Mouse (Mus musculus): Measurements from ENCODE around the gene Arhgap29.

The Arhgap29 gene

DNA sequence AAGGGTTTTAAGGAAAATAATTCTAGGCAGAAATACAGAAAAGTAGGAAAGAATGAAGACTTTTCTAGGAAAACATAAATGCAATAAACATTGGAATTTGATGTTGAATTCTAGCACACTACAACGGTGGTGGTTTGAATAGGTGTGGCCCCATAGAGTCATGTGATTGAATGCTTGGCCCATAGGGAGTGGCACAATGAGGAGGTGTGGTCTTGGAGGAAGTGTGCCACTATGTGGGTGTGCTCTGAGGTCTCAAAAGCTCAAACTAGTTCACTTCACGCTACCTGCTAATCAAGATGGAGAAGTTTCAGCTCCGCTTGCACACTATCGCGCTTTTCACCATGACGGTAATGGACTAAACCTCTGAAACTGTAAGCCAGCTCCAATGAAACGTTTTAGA is 66.1 kb downstream of the Arhgap29 start:
- DNase-seq, result no peak

DNA sequence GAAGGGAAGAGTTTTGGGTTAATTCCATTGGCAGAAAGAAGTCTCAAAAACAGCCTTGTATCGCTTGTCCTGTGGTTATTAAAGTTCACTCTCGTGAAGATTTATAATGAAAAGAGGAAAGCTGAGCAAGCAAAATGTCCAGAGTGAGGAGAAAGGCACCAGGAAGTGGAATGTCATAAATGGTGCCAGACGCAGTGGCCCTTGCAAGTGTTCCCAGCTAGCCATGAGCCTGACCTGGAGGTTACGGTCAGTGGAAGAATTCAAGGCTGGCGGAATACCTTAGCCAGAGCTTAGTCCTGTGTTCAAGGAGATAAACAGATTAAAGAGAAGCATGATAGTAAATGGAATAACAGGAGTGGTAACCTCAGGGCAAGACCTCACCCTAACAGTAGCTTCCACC is 66.8 kb downstream of the Arhgap29 start:
- DNase-seq, result no peak

DNA sequence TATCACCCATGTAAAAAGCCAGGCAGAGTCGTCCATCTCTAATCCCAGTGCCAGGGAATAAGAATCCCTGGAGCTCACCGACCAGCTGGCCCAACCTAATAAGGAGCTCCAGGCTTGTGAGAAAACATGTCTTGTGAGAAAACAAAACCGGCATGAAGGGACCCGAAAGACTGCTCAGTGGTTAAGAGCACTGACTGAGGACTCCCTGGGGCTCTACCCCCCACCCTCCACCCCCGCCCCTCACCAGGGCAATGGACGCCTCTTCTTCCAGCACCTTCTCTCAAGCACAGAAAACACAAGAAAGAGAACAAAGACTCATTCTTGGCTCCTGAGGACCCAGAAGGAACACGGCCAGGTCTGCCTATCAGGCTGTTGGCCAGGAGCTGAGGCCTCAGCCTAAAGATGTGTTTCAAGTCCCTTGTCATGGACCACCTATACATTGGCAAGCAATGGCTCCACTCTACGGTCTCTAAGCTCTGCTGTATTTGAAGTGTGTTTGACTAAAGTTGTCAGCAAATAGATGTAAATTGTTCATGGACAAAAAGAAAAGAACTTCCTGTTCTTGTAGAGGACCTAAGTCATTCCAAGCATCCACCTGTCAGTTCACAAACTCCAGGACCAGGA is 68.8 kb downstream of the Arhgap29 start:
- no peak for DNase-seq

DNA sequence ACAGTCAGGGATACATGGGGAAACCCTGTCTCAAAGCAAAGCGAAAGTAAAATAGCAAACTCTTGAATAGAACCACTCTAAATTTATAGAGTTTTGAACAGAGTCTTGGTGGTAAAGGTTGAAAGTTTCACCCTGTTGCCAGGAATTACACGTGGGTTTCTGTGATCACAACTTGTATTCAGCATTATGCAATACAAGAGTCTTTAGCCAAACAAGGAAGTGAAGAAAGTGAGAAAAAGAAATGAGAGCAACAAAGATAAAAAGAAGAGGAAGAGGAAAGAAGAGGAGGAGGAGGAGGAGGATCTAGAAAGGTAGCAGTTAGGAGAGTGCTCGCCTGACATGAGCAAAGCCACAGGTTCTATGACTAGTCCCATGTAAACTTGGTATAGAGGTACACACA is 70.0 kb downstream of the Arhgap29 start:
- DNase-seq, result no peak

DNA sequence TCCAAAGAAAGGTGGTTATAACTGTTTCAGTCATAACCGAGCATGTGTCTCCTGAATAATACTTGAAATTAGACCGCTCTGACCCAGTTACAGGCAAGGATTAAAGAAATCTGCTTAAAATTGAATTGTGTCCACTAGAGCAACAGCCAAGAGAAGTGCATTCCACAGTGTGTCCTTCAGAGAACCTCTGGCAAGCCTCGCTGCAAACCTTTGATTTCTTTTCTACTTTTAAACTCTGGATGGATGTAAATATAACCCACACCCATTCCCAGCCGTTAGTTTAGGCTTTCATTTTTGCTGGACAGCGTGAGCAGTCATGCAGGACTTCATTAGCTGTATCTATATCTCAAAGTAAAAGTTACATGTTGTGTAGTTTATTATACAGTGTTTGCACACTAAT is 74.3 kb downstream of the Arhgap29 start:
- no peak for DNase-seq

DNA sequence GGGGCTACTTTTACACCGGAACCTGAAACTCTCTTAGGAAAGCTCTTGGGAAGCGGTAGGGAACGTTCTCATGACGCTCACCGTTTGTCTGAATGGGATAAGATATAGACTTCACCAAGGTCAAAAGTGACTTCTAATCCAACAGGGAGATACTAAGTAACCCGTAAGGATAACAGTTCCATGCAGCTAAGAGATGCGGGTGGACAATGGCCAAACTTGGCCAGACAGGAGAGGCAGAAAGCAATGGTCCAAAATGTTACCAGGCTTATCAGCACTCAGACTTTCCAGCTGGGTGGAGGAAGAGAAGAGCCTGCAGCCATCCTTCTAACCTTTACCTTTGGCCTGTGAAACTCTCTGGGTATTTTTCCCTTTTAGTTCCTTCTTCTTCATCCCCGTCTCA is 75.4 kb downstream of the Arhgap29 start:
- no peak for DNase-seq

DNA sequence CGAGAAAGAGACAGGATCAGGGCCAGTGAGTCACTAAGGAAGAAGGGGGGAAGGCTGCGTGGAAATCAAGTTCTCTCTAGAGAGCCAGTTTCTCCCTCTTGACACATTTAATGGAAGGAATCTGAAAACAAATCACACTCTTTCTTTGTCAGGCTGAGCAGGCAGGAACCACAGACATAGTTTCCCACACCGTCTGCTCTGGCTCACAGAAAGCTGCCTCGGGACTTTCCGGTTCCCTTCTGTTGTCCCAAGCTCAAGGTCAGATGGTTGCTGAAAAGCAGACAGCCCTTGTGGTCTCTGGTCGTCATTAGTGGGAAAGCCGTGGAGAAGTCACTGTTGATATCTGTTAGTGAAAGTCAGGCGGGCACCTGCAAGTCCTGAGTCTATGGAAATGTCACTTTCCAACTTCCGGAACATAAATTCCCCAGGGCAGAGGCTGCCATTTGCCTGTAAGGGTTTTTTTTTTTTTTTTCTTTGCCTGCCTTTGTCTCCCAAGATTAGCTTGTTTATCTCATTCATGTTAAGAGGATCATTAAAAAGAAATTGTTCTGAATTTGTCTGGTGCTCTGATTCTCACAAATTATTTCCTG is 81.0 kb downstream of the Arhgap29 start:
- peak; percentile 49 for DNase-seq

DNA sequence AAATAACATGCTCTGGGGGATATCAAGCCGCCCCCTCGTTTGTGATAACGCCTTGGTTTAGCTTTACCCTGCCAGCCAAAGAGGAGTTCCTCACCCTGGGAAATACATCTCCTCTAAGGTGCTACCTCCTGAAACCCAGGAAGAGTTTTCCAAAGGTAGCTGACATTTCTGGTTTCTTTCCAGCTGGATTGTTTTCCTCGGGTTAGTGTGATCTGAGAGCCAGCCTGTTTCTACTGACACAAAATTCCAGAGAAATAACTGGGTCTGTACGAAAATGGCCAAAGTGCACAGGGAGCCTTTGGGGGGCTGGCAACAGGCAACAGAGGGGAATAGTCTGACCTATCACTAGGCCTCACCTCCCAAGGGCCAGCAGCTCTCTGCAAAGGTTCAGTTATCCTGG is 81.9 kb downstream of the Arhgap29 start:
- DNase-seq, result no peak

DNA sequence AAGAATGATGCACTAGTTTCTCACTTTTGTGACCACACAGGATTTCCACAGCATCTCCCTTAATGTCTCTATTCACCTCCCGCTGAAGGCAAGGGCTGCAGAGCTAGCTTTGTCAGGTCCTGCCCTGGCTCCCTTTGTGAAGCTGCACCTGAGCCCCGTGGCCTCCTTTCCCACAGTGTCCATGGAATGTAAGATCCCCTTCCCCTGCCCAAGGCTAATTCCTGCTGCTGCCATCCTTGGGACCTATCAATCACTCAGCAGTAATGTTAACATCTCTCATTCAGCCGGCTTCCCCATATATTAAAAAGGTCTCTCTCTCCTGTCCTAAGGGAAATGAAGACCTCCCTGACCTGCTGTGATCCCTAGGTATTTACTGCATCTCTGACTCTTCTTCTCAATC is 82.8 kb downstream of the Arhgap29 start:
- no peak for DNase-seq

DNA sequence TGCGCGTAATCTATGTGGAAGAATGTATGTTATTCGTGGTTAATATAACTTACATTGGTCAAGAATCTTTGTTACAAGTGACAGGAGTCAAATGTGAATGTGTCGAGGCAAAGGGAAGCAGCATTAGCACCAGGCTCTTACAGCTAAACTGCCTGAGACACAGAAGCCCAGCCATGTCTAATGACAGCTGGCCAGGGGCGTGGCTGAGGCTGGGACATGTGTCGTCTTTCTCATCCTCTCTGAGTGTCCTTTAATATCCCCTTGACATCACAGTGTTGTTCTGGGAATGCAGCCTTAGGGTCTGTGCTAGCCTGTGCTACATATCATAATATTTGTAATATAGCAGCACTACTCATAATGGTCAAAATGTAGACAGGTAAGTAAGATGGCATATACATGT is 88.2 kb downstream of the Arhgap29 start:
- DNase-seq, result no peak

DNA sequence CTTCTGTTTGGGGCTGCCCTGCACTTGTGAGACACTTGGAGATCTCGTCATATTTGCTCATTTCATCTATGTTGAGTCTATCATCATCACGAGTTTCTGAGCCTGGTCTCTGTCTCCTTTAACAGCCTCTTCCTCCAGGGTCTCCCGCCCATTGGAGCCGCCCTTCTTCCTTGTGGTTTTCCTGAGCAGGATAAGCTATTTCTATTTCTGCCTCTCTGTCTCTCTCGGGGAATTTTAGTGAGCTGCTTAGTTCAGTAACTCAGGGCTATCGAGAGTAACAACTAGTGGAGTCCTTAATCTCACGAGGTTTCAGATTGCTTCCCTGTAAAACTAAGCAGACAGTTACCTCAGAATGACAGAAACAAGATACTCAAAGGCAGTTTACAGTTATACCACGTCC is 90.8 kb downstream of the Arhgap29 start:
- no peak for DNase-seq

DNA sequence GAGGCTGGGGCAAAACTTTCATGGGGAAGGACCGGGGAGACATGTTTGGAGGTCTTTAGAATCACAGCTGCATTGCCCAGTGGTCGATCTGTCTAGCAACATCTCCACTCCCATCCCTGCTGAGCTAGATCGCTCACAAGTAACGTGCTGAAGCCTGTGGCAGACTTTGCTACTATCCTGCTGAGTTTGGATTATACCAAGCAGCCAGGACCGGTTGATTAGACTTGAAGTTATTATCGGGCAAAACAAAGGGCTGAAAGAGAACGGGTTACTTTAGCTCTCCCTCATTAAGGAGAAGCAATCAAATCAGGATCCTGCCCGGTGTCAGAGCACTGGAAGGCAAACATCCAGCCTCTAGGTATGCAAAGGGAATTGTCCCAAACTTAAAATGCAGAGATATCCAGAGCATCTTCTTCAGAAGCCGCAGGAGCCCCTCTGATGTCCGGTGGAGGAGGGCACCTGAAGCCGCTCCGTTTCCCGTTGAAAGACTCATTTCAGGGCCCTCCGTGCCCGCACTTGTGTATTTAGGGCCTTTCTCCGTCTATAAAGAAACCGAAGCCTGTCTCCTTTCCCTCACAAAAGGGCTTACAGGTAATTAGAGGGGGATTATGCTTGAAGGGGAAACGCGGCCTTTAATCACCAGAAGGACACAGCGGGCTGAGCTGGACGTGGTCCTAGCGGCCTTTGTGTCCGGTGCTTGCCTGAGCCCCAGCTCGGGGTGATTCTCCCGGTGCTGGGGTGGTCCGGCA is 91.6 kb downstream of the Arhgap29 start, which contains the start of gene Abca4:
Gene Abca4 (plus strand): TSS at position 645 of the 749 bp plus-strand sequence.
- DNase-seq, result peak; percentile 40

DNA sequence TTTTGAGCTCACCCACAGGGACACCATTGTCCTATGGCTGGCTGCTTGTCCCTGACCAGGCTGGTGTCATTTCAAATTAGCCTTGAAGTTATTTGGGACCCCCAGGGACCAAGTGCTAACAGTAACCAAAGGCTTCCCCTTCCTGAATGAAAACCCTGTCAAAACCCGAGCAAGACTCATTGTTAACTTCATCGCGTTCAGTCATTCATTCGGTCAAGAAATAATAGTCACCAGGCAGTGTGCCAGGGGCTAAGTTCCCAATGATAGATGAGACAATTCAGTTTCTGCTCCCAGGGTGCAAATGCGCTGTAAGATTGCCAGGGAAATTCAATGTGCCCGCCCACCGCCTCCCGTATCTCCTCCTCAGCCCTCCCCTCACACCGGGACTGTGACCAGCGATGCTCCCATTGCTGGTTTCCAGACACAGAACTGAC is 93.9 kb downstream of the Arhgap29 start:
- DNase-seq, result peak; percentile 37

DNA sequence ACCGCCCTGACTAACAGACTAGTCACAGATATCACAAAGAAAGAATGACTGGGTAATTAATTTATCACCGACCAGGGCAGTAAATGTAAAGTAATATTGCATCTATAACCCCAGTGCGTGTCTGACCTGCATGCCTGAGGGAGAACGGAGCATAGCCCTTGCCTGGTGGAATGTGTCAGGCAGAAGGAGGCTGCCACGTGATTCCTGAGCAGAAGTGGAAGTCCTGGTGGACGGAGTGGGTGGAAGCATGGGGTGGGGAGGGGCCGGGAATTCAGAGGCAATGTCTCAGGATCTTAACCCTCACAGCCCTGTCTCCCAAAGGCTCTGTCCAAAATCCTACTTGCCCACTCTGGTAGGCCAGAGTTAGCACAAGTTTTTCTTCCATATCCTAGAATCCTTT is 95.1 kb downstream of the Arhgap29 start:
- DNase-seq, result peak; percentile 59

DNA sequence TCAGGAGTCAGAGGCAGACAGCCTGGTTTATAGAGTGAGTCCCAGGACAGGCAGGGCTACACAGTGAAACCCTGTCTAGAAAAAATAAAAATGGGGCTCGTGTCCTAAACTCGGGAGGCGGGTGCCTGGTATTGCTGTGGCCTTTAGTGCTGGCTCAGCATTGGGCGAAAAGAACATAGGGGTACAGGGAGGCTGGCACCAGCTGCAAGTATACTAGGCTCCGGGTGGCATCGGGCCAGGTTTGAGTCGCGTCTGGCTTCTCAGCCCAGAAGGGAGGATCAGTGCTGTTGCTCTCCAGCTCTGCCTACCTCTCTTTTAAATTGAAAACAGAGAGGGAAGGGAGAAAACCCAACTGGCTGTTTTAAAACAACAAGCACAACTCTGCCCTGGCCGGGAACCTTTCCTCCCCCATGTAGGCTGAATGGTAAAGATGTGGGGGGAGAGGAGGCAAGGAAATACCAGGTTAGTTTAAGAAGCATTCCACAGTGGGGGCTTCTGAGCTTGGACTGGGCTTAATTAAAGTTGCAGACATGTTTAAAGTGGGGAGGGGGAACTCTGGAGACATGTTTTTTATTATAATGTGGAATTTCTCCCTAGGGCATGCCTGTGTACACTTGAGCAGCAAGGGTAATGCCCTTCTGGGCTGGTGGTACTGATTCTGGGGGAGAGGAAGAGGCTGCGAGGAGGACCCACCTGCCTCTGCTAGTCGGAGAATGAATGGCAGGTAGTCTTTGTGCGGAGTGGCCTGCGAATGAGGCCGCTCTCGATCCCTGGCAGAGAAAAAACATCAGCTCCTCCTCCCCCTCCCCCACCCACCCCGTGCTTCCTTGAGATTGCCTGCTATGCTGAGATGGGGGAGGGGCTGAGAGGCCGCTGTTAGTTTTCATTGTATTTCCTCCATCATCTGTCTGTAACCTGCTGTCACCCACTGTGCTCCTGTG is 95.8 kb downstream of the Arhgap29 start:
- peak; percentile 81 for DNase-seq

DNA sequence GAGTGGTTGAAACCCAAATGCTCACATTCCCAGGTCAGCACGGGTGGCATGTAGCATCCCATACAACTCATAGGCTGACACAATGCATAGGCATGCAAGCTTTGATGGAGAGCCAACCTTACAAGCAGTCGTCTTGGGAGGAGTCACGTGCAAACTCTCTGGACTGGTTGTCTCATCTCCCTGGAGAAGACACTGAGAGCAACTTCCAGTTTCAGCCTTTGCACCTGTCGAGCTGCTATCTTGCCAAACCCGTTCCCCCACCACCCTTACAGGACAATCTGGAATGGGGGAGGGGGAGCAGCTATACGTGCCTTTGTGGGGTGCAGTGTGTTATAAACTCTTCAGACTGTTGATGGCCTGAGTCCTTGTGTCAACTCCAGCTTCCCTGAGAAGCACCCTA is 96.8 kb downstream of the Arhgap29 start:
- DNase-seq, result no peak

DNA sequence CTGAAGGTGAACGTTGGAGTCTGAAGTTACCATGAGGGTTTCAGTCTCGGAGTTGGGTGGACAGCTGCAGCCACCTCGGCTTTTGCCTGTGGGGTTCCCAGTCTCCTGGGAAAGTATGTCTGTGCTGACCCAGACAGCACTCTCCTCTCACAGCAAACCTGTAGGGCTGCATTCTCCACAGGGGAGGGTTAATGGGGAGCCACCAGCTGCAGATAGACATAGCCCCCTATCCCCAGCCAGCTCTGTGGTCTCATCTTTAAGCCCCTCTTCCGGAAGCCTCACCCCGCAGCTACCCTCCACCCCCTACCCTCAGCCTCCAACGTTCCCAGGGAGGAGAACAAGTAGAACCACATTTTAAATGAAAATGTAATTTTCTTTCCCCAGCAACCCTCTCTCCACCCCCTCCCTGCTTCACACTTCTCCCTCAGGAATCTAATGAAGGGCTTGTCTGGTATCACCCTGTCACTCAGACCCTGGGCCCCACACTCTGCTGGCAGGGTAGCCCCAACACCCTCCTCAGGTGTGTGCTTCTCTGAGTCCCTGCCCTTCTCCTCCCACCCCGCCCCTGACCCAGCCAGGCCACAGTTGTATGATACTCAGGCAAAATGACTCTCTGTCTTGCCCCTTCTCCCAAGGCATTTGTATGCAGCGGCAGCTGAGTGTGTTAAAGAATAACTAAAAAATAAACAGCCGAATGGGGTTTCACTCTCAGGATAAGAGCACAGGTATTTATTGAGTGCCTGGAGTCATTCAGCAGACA is 106.3 kb downstream of the Arhgap29 start:
- DNase-seq, result peak; percentile 44

DNA sequence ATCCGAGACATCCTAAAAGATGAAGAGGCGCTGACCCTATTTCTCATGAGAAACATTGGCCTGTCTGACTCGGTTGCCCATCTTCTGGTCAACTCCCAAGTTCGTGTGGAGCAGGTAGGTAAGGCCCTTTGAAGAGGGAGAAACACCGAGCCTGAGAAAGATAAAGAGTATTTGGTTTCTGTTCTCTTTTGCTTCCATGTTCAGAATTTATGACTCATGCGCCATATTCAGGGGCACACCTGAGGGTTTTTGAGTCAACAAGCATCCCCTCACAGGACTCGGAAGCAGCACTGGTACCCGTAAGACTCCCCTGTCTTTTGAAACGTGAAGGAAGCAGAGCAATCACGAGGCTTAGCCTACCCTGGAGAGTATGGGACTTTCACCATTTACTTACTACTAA is 110.2 kb downstream of the Arhgap29 start:
- no peak for DNase-seq

DNA sequence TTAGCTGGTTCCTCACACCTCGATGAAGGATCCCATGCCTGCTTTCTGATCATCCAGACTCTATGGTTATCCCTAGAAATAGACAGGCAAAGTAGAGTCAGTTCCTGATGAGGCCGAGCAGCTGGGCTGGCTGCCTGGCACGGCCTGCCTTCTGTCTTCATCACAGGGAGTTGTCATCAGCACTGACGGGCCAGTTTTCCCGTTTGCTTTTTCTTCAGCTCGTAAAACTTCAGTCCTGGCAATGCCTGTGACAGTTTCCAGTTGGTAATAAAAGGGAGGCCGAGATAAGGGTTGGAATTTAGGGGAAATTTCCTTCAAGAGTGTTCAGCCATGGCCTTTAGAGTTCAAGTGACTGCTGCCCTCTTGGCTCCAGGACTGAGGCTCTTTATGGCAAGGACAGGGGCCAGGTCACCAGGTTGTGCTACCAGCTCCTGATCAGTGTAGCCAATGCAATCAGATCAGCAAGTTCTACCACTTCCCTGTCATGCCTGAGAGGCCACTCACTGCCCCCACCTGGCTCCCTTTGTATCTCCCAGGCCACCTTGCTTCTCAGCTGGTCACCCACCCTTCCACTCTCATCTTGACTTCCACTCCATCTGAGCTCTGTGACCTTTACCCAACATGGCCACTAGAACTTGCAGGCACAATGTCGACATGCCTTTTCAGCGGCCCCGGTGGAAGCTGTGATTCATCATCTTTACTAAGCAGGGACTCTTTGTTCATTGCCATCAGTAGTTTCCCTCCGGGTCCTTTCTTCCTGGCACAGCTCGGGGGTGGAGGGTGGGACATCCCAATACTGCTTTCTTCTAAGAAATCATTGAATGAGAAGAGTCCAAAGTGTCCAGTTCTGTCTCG is 112.4 kb downstream of the Arhgap29 start:
- peak; percentile 31 for DNase-seq

Measured in kidney, adult 18-20 months (tissue).